Mouse (Mus musculus) layer of hippocampus, adult 9-10 months (tissue): ENCODE results near the gene Smim17.
"Not testable (repeated sequence)": the region's sequence is repeated elsewhere in the genome, so short reads cannot be mapped to it uniquely, and the experiment has no call there.

Experiments used
- DNase-seq: peaks from one replicate; pipeline ENCODE4 v3.0.0; 2022; ENCODE audit warnings: low spot score

Gene Smim17

DNA sequence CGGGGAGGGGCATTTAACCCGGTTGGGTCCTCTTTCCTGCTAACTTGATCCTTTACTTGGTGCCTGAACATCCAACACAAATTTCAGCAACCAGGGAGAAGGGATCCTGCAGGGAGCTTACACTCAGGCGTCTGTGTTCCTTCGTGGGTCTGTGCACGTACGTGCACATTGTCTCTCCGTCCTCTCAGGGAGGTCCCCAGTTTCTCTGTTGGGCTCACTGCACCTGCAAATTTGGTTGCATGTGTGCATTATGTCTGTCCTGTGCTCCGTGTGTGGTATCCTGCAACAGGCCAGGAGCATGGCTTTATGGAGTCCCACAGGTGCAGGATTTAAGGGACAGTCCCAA, 16.9 kb downstream of the Smim17 start:
- no peak for DNase-seq

DNA sequence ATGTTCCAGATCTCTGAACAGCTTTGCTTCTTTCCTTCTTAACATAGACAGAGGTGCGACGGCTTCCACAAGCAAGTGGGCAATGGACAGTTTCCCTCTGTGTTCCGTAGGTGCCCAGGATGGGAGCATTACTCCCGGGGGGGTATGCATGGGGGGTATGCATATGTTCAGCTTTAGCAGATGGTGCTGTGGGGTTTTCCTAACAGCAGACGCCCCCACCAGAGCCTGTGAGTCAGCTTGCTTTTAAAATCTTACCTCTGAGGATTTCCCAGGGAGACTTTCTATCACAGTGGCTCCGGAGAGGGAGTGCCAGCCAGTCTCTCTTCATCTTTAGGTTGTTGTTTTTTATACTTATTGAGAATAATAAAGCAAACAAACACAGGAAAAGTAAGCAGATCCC, 21.4 kb downstream of the Smim17 start:
- no peak for DNase-seq

DNA sequence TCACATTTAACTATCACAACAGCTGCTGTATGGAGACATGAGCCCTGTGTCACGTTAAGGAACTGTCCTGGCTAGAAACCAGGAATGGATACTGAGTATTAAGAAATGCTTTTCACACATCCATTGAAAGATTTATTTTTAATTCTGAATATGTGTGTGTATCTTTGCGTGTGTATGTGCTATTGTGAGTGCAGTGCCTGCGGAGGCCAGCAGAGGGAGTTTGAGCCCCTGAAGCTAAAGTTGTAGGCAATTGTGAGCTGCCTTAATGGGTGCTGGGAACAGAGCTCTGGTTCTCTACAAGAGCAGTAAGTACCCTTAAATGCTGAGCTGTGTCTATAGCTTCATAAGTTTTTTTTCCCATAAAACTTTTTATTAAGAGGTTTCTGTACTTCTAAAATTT, 30.9 kb downstream of the Smim17 start:
- DNase-seq: no peak

GRCm38 (mm10) chr7:6430342-6430741, 31.8 kb downstream of the Smim17 start:
- DNase-seq: no peak

DNA sequence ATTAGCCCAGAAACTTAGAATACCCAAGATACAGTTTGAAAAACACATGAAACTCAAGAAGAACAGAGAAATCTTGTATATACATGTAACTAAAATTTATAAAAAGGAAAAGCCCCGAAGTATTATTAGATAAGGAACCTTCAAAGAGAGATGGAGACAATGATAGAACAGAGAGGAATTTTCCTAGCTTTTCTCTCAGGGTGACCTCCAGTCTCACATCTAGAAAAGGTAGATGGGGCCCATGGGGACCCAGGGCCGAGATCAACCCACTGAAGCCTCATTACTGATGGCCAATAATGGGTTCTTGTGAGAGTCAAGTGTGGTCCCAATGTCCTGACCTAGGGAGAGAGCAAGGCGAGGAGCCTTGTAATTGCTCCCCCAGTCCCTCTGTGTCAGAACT, 39.9 kb downstream of the Smim17 start, which contains the start of gene Olfr1344:
Gene Olfr1344 (plus strand): TSS at position 301 of the 400 bp plus-strand sequence.
- DNase-seq: no peak

GRCm38 (mm10) chr7:6441173-6441572, 42.7 kb downstream of the Smim17 start:
- no peak for DNase-seq

DNA sequence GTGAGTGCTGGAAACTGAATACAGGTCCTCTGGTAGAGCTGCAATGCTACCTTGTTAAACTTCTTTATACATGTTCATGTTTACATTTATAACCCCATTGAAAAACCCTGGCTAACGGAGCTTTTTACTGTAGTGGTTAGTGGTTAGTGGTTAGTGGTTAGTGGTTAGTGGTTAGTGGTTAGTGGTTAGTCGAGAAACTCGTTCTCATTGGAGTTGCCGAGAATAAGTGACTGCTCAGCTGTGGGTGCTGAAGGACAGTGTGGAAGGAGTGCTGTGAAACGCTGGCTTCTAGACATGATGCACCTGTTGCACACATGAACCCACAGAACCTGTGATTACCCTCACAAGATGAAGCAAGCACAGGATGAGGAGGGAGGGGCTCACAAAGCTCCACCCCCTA, 49.3 kb downstream of the Smim17 start:
- no peak for DNase-seq

DNA sequence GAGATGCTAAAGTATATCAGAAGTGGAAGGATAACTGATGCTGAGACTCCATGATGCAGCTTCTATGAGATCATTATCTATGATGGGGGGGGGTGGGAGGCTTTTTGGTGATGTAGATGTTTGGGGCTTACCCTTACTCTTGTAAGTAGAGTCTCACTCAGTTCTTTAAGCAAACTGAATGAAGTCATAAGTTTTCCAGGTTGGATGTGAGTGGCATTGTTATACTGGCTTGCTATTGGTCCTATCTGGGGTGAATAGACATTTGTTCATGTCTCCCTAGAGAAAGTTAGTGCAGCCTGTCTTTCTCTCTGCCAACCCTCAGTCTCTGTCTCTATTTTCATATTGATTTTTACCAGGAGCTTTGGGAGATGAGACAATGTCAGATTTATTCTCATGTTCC, 57.4 kb downstream of the Smim17 start, which contains the start of gene Olfr1336:
Gene Olfr1336 (plus strand): TSS at position 301 of the 400 bp plus-strand sequence.
- DNase-seq: no peak

DNA sequence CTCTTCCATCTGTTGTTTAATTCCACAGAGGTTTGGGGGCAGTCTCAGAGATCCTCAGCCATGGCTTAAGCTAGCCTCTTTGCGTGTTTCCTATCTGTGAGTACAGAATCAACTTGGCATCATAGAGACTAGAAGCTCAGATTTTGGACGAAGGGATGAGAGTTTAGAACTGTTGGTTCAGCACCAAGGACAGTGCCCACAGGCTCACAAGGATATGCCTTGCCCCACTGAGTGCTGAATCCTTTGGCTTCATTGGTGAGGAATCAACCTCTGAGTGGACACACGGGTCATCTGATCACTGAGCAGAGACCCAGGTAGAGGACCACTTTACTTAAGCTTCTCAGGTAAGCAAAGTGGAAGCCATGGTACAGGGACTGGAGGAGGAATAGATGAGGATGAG, 57.9 kb downstream of the Smim17 start:
- no peak for DNase-seq

GRCm38 (mm10) chr7:6466951-6467350, 68.4 kb downstream of the Smim17 start, which contains the start of gene Olfr1346:
TSS of gene Olfr1346 (plus strand) at chr7:6467101.
- no peak for DNase-seq

DNA sequence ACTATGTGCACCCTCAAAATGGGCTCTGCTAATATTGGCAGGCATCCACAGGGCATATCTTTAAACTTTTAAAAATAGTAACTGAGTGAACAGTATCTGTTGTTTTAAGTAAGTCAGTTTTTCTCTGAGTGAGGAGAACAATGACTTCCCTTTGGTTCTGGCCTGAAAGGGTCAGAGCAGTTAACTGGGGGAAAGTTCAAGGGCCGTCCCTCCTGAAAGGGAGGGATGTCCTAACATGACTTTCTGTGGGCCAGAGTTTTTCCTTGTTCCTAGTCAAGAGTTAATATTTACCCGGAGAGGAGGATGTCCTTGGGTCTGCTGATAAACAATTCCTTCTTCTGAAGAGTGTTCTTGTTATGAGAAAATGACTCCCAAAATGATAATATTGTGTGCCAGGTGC, 79.1 kb downstream of the Smim17 start:
- DNase-seq: not testable (repeated sequence)
